Mouse (Mus musculus): ENCODE measurements around the gene Gpatch2.

GRCm38 (mm10) chr1:187311122-187311521, 95.8 kb downstream of the Gpatch2 start:
- no peak for TF ChIP-seq CTCF (IDR thresholded peaks at IDR 0.05)
- no peak for TF ChIP-seq EP300 (IDR thresholded peaks at IDR 0.05)
